Mouse (Mus musculus) stomach, postnatal 0 days (tissue): ENCODE measurements around the gene Cdh20.

Experiments used
- CTCF ChIP-seq: IDR thresholded peaks from 2 replicates; pipeline ENCODE4 v1.5.1; 2016; ENCODE audit warnings: antibody characterized with exemption, low read depth, mild to moderate bottlenecking, moderate library complexity
- EP300 ChIP-seq: optimal IDR thresholded peaks from 2 replicates; pipeline ENCODE3; 2016; ENCODE audit warnings: antibody characterized with exemption

GRCm38 (mm10) chr1:104980273-104980672, 211.9 kb downstream of the Cdh20 start:
- TF ChIP-seq CTCF = no peak
- TF ChIP-seq EP300 = no peak
